Mouse (Mus musculus) forebrain, embryonic 12.5 days (tissue): Measurements from ENCODE around the gene Magea3. TPM values are rescaled to one million over a fixed set of nuclear protein-coding genes. Genes with fewer than 3 reads are reported as not detected.
"Not testable (repeated sequence)": the region's sequence is repeated elsewhere in the genome, so short reads cannot be mapped to it uniquely, and the experiment has no call there.

Experiments
- ATAC-seq: fragments of 200-750 bp; cut with Nextera tagmentation; 2 replicates; pipeline ENCODE4 v1.8.0; 2017; ENCODE audit warnings: moderate TSS enrichment; ENCODE audit not compliant: low FRiP score
- H3K27ac ChIP-seq: fragments of 300-500 bp; sonication (generic); 2 replicates; pipeline ENCODE4 v1.5.1; 2016; ENCODE audit warnings: mild to moderate bottlenecking
- H3K27me3 ChIP-seq: fragments of 300-500 bp; sonication (generic); 2 replicates; pipeline ENCODE4 v1.6.1; 2016; ENCODE audit warnings: mild to moderate bottlenecking
- H3K36me3 ChIP-seq: fragments of 300-500 bp; sonication (generic); replicated peaks from 2 replicates; pipeline ENCODE4 v1.6.1; 2016; ENCODE audit warnings: mild to moderate bottlenecking
- H3K4me1 ChIP-seq: fragments of 300-500 bp; sonication (generic); 2 replicates; pipeline ENCODE4 v1.6.1; 2016
- H3K4me2 ChIP-seq: fragments of 300-500 bp; sonication (generic); 2 replicates; pipeline ENCODE4 v1.6.1; 2016; ENCODE audit warnings: mild to moderate bottlenecking, moderate library complexity
- H3K4me3 ChIP-seq: fragments of 300-500 bp; sonication (generic); replicated peaks from 2 replicates; pipeline ENCODE4 v1.5.1; 2016; ENCODE audit warnings: mild to moderate bottlenecking
- H3K9ac ChIP-seq: fragments of 300-500 bp; sonication (generic); 2 replicates; pipeline ENCODE4 v1.6.1; 2016; ENCODE audit warnings: mild to moderate bottlenecking
- H3K9me3 ChIP-seq: fragments of 300-500 bp; sonication (generic); 2 replicates; pipeline ENCODE4 v1.6.1; 2016
- WGBS: fragments of 180-500 bp; shearing (Covaris S2); methylation state at CpG from one replicate; pipeline ENCODE4 v1.1.7; 2016; 5-methylcytosine and 5-hydroxymethylcytosine counted together
- polyA plus RNA-seq: library from polyadenylated mRNA; unstranded; fragments of >200 nt; fragmentation: Nextera tagmentation; extraction: Ambion mirVana; gene quantifications from 2 replicates; pipeline ENCODE4 v1.2.1, GENCODE M21; 2016

Magea3 gene
- not detected in 2 replicates for polyA plus RNA-seq

GRCm38 (mm10) chrX:154949405-154949804, at the start of gene Magea3:
TSS of gene Magea3 (minus strand) at chrX:154949505.
- not testable (repeated sequence) for H3K4me2 ChIP-seq, ATAC-seq, H3K9ac ChIP-seq, H3K9me3 ChIP-seq, H3K4me1 ChIP-seq, H3K27ac ChIP-seq, H3K36me3 ChIP-seq, H3K27me3 ChIP-seq, H3K4me3 ChIP-seq
- 65% methylated on average over 1 of the region's 1 CpGs for WGBS

GRCm38 (mm10) chrX:154995750-154996149, 46.4 kb upstream of the Magea3 start, which contains the start of gene Magea8:
TSS of gene Magea8 (minus strand) at chrX:154995850.
- H3K9ac ChIP-seq, H3K36me3 ChIP-seq, H3K27me3 ChIP-seq, H3K27ac ChIP-seq, H3K4me2 ChIP-seq, H3K4me3 ChIP-seq, H3K4me1 ChIP-seq, H3K9me3 ChIP-seq, ATAC-seq: not testable (repeated sequence)
- WGBS, result 89% methylated on average over 11 of the region's 11 CpGs

GRCm38 (mm10) chrX:154935887-154936286, 13.4 kb downstream of the Magea3 start, which contains the start of gene Magea6:
TSS of gene Magea6 (minus strand) at chrX:154935987.
- ATAC-seq, H3K9ac ChIP-seq: not testable (repeated sequence)
- WGBS, result 50% methylated on average over 1 of the region's 1 CpGs

More at GRCm38 (mm10) chrX:154935887-154936286, 13.4 kb downstream of the Magea3 start, which contains the start of gene Magea6:
- H3K4me1 ChIP-seq, H3K9me3 ChIP-seq, H3K36me3 ChIP-seq, H3K27me3 ChIP-seq, H3K27ac ChIP-seq, H3K4me3 ChIP-seq, H3K4me2 ChIP-seq: not testable (repeated sequence)

Other genes with a start within 250 kb of the Magea3 start
- gene Cldn34b1, start 59.2 kb downstream of the Magea3 start, polyA plus RNA-seq, result not detected in 2 replicates
- not detected in 2 replicates for gene Magea6, start 13.5 kb downstream of the Magea3 start, polyA plus RNA-seq
- gene Magea8, start 46.3 kb upstream of the Magea3 start, polyA plus RNA-seq, result not detected in 2 replicates
- gene Magea5, start 113.6 kb upstream of the Magea3 start, polyA plus RNA-seq, result not detected in 2 replicates
- gene Magea1, start 140.3 kb upstream of the Magea3 start, polyA plus RNA-seq, result not detected in 2 replicates
- not detected in 2 replicates for gene Magea2, start 144.2 kb upstream of the Magea3 start, polyA plus RNA-seq
- gene Cldn34b2, start 178.9 kb upstream of the Magea3 start, polyA plus RNA-seq, result not detected in 2 replicates